Mouse (Mus musculus): Measurements from ENCODE around the gene Ptpn23. TPM values are rescaled to one million over a fixed set of nuclear protein-coding genes. Genes with fewer than 3 reads are reported as not detected.

The Ptpn23 gene
- polyA plus RNA-seq (2012; rRNA removed): 37.7 and 39.5 TPM in 2 replicates

DNA sequence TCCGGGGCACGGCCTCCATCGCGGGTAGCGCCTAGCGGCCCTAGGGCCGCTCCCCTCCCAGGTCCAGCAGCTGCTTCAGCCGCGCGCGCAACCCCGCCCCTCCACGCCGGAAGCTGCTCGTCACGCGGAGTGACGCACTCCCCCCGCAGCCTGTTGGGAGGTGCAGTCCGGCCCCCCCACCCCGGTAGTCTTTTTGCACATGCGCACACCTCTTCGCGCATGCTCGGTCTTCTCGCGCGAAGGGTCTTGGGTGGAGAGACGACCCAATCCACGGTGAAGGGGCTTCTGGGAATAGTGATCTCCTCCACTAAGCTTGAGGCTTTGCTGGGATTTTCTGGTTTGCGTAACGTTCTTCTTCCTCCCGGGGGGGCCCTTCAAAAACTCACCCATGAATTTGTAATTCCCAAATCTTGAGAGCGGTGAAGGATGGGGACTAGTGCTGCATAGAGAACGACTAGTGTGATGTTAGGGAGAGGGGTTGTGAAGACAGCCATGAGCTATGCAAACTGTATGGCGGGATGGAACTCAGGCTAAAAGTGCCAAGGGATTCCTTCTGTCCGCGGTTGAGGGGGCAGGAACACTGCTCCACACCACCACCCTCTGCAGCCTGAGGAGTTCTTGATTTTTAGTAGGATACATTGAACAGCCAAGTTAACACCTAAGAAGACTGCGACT is at the start of gene Ptpn23:
Gene Ptpn23, minus strand, starts transcription at position 115 of the 675 bp plus-strand sequence.
- Histone ChIP-seq H3K4me1 (ENCODE audit: control insufficient read depth, insufficient read depth, low read length) (no peaks in the 10 kb centered on the region), H3K4me3 (ENCODE audit: insufficient read depth, low read length) (peak within 1 kb of the TSS; percentile 66), H3K27ac (ENCODE audit: insufficient read depth, low read length) (peak within 1 kb of the TSS; percentile 49)
- peak; percentile 81 for TF ChIP-seq POLR2A (IDR thresholded peaks at IDR 0.05; ENCODE audit: extremely low read depth, insufficient read depth, low read length)
- no peak for TF ChIP-seq CTCF (IDR thresholded peaks at IDR 0.05; ENCODE audit: extremely low read depth, insufficient read depth, low read length)

GRCm38 (mm10) chr9:110452523-110452922 is 44.5 kb upstream of the Ptpn23 start:
- H3K4me3 ChIP-seq (ENCODE audit: insufficient read depth, low read length): no peak overlapping the region
- no peak overlapping the region for H3K27ac ChIP-seq (ENCODE audit: insufficient read depth, low read length)
- TF ChIP-seq CTCF (IDR thresholded peaks at IDR 0.05; ENCODE audit: extremely low read depth, insufficient read depth, low read length) (no peak), POLR2A (IDR thresholded peaks at IDR 0.05; ENCODE audit: extremely low read depth, insufficient read depth, low read length) (no peak)
- H3K4me1 ChIP-seq (ENCODE audit: control insufficient read depth, insufficient read depth, low read length): no peaks in the 10 kb centered on the region

GRCm38 (mm10) chr9:110448857-110449617 is 41.0 kb upstream of the Ptpn23 start:
- TF ChIP-seq POLR2A (IDR thresholded peaks at IDR 0.05; ENCODE audit: extremely low read depth, insufficient read depth, low read length): no peak
- peak; percentile 86 for TF ChIP-seq CTCF (IDR thresholded peaks at IDR 0.05; ENCODE audit: extremely low read depth, insufficient read depth, low read length)
- H3K27ac ChIP-seq (ENCODE audit: insufficient read depth, low read length): no peak overlapping the region
- H3K4me1 ChIP-seq (ENCODE audit: control insufficient read depth, insufficient read depth, low read length): no peaks in the 10 kb centered on the region
- no peak overlapping the region for H3K4me3 ChIP-seq (ENCODE audit: insufficient read depth, low read length)

DNA sequence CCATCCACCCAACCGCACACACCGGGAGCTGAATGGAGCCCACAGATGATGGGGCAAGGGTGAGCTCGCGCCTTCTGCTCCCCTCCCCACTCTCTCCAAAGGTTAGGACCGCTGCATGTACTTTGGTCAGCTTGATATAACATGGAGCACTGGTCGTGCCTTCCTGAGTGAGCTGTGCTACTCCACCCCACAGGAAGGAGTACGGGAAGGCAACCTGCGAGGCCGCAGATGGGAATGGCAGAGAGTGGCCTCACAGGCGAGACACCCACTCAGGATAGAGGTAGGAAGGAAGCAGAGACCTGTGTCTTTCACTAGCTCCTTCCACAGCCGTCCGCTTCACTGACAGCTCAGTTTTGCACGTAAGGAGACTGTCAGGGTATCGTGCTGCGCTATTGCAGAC is 40.3 kb upstream of the Ptpn23 start:
- H3K4me3 ChIP-seq (ENCODE audit: insufficient read depth, low read length): no peak overlapping the region
- H3K4me1 ChIP-seq (ENCODE audit: control insufficient read depth, insufficient read depth, low read length): no peaks in the 10 kb centered on the region
- TF ChIP-seq POLR2A (IDR thresholded peaks at IDR 0.05; ENCODE audit: extremely low read depth, insufficient read depth, low read length) (no peak), CTCF (IDR thresholded peaks at IDR 0.05; ENCODE audit: extremely low read depth, insufficient read depth, low read length) (no peak)

DNA sequence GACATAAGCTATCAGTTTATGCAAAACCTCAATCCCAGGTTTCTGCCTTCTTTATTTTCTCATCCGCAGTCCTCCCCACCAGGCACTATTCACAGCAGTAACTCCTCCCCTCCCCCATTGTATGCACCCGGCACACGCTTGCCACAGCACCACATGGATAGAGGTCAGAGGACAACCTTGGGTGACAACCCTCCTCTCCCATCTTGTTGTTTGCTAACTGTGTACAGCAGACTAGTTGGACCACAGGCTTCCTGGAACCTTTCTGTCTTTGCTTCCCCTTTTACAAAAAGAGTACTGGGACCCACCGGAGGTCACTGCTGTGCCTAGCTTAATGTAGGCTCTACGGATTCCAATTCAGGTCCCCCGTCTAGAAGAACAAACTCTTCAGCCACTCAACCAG is 32.5 kb upstream of the Ptpn23 start:
- H3K4me3 ChIP-seq (ENCODE audit: insufficient read depth, low read length): no peak overlapping the region
- no peaks in the 10 kb centered on the region for H3K4me1 ChIP-seq (ENCODE audit: control insufficient read depth, insufficient read depth, low read length)
- no peak overlapping the region for H3K27ac ChIP-seq (ENCODE audit: insufficient read depth, low read length)
- no peak for TF ChIP-seq CTCF (IDR thresholded peaks at IDR 0.05; ENCODE audit: extremely low read depth, insufficient read depth, low read length)
- TF ChIP-seq POLR2A (IDR thresholded peaks at IDR 0.05; ENCODE audit: extremely low read depth, insufficient read depth, low read length): no peak

More for the DNA sequence above, 40.3 kb upstream of the Ptpn23 start:
- no peak overlapping the region for H3K27ac ChIP-seq (ENCODE audit: insufficient read depth, low read length)

DNA sequence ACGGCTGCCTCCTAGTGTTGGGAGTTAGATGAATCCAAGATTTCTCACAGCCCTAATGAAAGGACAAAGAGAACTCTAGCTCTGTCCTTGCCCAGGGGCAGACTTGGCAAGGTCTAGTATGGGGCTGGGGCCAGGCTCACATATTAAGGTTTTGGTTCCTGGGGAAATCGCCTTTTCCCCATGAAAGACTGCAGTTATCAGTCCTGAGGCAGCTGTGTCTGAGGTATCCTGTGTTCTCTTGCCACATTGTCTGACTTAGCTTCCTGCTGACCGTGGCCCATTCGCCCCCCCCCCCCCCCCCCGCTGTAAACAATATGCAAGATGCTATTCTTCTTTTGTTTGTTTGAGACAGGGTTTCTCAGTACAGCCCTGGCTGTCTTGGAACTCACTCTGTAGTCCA is 32.0 kb upstream of the Ptpn23 start:
- no peak overlapping the region for H3K27ac ChIP-seq (ENCODE audit: insufficient read depth, low read length)
- H3K4me3 ChIP-seq (ENCODE audit: insufficient read depth, low read length): no peak overlapping the region
- TF ChIP-seq CTCF (IDR thresholded peaks at IDR 0.05; ENCODE audit: extremely low read depth, insufficient read depth, low read length) (no peak), POLR2A (IDR thresholded peaks at IDR 0.05; ENCODE audit: extremely low read depth, insufficient read depth, low read length) (no peak)
- H3K4me1 ChIP-seq (ENCODE audit: control insufficient read depth, insufficient read depth, low read length): no peaks in the 10 kb centered on the region

DNA sequence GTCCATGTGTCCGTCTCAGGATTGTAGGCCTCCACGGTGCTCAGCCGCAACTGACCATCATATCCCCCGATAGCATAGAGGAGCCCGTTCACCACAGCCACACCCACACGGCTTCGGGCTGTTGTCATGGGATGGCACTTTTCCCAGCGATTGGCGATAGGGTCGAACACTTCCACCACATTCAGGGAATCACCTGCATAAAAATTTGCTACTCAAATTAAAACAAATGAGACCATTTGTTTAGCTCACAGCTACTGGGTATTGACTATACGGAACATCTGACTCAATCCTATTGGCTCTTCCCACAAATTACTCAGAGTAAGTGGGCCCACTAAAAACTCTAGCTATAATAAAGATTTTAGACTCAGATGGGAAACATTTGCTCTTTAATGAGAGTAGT is 28.0 kb upstream of the Ptpn23 start:
- H3K4me1 ChIP-seq (ENCODE audit: control insufficient read depth, insufficient read depth, low read length): peaks cover 3% of the 10 kb centered on the region; the same call in 1 of the 2 replicates

GRCm38 (mm10) chr9:110433045-110433444 is 25.0 kb upstream of the Ptpn23 start:
- Histone ChIP-seq H3K27ac (ENCODE audit: insufficient read depth, low read length) (no peak overlapping the region), H3K4me3 (ENCODE audit: insufficient read depth, low read length) (no peak overlapping the region), H3K4me1 (ENCODE audit: control insufficient read depth, insufficient read depth, low read length) (peaks cover 3% of the 10 kb centered on the region; the same call in 1 of the 2 replicates)
- TF ChIP-seq POLR2A (IDR thresholded peaks at IDR 0.05; ENCODE audit: extremely low read depth, insufficient read depth, low read length): no peak
- no peak for TF ChIP-seq CTCF (IDR thresholded peaks at IDR 0.05; ENCODE audit: extremely low read depth, insufficient read depth, low read length)

More for the DNA sequence above, 28.0 kb upstream of the Ptpn23 start:
- Histone ChIP-seq H3K27ac (ENCODE audit: insufficient read depth, low read length) (no peak overlapping the region), H3K4me3 (ENCODE audit: insufficient read depth, low read length) (no peak overlapping the region)
- no peak for TF ChIP-seq POLR2A (IDR thresholded peaks at IDR 0.05; ENCODE audit: extremely low read depth, insufficient read depth, low read length)
- no peak for TF ChIP-seq CTCF (IDR thresholded peaks at IDR 0.05; ENCODE audit: extremely low read depth, insufficient read depth, low read length)

DNA sequence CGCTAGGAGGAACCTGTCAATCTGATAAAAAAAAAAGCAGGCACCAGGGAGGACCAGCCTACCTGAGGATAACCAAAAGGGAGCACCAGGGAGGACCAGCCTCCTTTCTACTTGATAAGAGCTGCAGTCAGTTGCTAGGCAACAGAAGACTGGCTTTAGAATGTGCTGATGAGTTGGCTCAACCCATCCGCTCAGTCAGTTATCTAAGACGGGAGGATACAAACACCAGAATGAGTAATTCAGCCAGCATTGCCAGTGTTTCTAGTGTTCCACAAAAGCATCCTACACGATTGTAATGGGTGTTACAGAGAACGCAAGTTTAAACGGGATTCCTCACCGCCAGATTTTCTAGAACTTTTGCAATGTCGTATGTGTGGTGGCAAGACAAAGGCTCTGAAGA is 23.2 kb upstream of the Ptpn23 start:
- Histone ChIP-seq H3K4me1 (ENCODE audit: control insufficient read depth, insufficient read depth, low read length) (peaks cover 3% of the 10 kb centered on the region; the same call in 1 of the 2 replicates), H3K27ac (ENCODE audit: insufficient read depth, low read length) (no peak overlapping the region), H3K4me3 (ENCODE audit: insufficient read depth, low read length) (no peak overlapping the region)
- TF ChIP-seq POLR2A (IDR thresholded peaks at IDR 0.05; ENCODE audit: extremely low read depth, insufficient read depth, low read length) (no peak), CTCF (IDR thresholded peaks at IDR 0.05; ENCODE audit: extremely low read depth, insufficient read depth, low read length) (no peak)

Measured in cortical plate, adult 2 months (tissue).